Mouse (Mus musculus): ENCODE measurements at regions not wholly inside any gene's neighbourhood (a gene's known extent, or its start where the extent isn't known, plus 50 kb on each side); places are given as distances from the start of the nearest gene placed in this dataset.

GRCm38 (mm10) chr3:50761766-50762165, 318.4 kb upstream of the Slc7a11 start:
- ATAC-seq (ENCODE audit: insufficient number of reproducible peaks, low FRiP score, low TSS enrichment), result no peak

DNA sequence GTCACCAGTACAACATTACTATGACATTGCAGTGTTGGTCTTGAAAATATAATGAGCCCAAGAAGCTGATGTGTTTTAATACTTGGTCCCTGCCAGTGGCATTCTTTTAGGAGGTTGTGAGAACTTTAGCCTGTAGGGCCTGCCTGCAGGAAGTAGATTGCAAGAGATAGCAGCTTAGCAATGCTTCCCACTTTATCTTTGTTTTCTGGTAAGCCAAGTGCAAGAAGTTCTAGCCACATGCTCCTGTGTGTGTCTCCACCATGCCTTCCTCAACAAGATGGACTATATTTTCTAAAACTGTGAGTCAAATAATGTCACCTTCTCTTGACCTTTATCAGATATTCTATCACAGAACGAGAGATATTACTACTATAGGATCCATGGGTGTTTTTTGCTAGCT, 314.7 kb upstream of the Slc7a11 start:
- no peak for ATAC-seq (ENCODE audit: insufficient number of reproducible peaks, low FRiP score, low TSS enrichment)

DNA sequence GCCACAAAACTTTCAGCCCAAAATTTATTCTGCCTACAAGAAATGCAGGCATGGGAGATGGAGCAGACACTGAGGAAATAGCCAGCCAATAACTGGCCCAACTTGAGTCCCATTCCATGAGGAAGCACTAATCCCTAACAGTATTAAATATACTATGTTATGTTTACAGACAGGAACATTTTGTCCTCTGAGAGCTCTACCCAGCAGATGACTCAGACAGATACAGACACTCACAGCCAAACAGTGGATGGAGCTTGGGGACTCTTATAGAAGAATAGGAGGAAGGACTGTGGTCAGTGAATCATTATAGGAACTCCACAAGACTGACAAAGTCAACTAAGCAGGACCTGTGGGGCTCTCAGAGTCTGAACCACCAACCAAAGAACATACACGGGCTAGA, 293.8 kb upstream of the Slc7a11 start:
- no peak for ATAC-seq (ENCODE audit: insufficient number of reproducible peaks, low FRiP score, low TSS enrichment)

GRCm38 (mm10) chr3:50719035-50719434, 275.6 kb upstream of the Slc7a11 start:
- no peak for ATAC-seq (ENCODE audit: insufficient number of reproducible peaks, low FRiP score, low TSS enrichment)

DNA sequence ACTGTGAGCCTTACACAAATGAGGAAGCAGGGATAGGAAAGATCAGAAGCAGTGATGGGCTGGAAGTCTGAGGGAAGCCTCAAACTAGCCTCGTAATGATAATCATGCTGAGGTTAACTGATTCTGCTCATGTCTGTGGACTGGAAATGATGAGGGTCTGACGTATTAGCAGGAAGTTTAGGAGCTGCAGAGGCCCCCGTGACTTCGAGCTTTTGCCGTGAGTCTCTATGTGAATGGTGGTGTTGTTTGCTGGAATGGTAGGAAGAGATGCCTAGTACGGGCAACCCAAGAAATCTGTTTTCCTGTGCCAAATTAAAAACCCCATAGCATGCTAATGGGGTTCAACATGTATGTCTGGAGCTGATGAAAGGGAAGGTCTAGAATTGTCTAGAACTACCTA, 270.0 kb upstream of the Slc7a11 start:
- no peak for ATAC-seq (ENCODE audit: insufficient number of reproducible peaks, low FRiP score, low TSS enrichment)

- ATAC-seq (ENCODE audit: insufficient number of reproducible peaks, low FRiP score, low TSS enrichment), result no peak
Observed at GRCm38 (mm10) chr3:50709415-50709989, 266.1 kb upstream of the Slc7a11 start.

GRCm38 (mm10) chr3:50706707-50707106, 263.3 kb upstream of the Slc7a11 start:
- ATAC-seq (ENCODE audit: insufficient number of reproducible peaks, low FRiP score, low TSS enrichment), result no peak

GRCm38 (mm10) chr3:50694904-50695680, 251.7 kb upstream of the Slc7a11 start:
- ATAC-seq (ENCODE audit: insufficient number of reproducible peaks, low FRiP score, low TSS enrichment), result no peak

- peak; percentile 26; the same call in 1 of the 2 replicates for ATAC-seq (ENCODE audit: insufficient number of reproducible peaks, low FRiP score, low TSS enrichment)
Observed at GRCm38 (mm10) chr3:50694497-50694896, 251.1 kb upstream of the Slc7a11 start.

DNA sequence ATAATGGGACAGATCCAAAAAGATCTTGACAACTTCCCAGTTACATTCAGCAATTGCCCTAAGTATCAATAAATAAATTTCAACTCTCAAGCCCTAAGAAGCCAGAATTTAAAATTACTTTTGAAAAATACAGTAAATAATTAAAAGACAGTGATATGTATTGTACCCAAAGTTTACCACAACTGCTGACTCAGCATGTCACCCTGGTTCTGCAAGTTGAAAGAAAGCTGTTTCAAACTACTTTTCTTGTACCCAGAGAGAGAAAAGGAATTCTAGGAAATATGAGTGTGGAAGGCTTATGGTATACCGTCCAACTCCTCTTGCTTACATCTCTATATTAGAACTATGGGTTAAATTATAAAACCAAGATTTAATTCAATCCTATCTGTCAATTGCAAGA, 248.9 kb upstream of the Slc7a11 start:
- ATAC-seq (ENCODE audit: insufficient number of reproducible peaks, low FRiP score, low TSS enrichment), result no peak

DNA sequence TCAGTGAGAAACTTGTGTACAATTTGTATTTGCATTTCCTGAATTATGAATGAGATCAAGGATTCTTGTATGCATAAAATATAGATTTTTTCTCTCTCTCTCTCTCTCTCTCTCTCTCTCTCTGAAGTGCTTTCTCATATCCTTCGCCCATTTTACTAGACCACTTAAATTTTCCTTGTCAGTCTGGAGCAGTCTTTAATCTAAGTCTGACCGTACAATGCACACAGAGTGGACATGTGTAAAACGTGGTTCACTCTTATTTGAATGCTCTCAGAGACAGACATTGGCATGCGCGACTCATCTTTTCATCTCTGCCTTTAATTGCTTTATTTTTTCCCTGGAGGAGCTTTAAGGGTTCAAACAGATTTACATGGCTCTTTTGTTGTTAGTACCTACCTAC, 247.3 kb upstream of the Slc7a11 start:
- no peak for ATAC-seq (ENCODE audit: insufficient number of reproducible peaks, low FRiP score, low TSS enrichment)

DNA sequence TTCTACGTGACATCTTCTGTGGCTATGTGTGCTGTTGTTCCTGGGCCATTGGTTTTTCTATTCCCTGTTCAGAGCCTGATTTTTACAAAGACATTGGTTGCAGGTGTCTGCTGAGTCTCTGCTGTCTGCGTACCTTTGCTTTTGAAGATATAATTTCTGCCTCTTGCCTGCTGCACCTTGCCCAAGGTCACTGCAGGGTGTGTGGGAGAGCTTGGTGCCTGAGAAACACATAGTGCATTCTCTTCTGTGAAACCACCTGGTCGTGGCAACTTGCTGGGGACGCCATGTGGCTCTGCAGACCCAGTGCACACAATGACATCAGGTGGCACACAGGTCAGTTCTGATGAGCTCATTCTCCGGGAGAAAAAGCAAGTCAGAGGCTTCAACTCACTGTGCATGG, 246.0 kb upstream of the Slc7a11 start:
- no peak for ATAC-seq (ENCODE audit: insufficient number of reproducible peaks, low FRiP score, low TSS enrichment)

GRCm38 (mm10) chr3:50687755-50688154, 244.3 kb upstream of the Slc7a11 start:
- no peak for ATAC-seq (ENCODE audit: insufficient number of reproducible peaks, low FRiP score, low TSS enrichment)

GRCm38 (mm10) chr3:50678611-50678988, 235.2 kb upstream of the Slc7a11 start:
- no peak for ATAC-seq (ENCODE audit: insufficient number of reproducible peaks, low FRiP score, low TSS enrichment)

GRCm38 (mm10) chr3:50677953-50678610, 234.7 kb upstream of the Slc7a11 start:
- 0 out of 2 replicates have a peak, but pooled peaks have one; percentile 56 for ATAC-seq (ENCODE audit: insufficient number of reproducible peaks, low FRiP score, low TSS enrichment)

DNA sequence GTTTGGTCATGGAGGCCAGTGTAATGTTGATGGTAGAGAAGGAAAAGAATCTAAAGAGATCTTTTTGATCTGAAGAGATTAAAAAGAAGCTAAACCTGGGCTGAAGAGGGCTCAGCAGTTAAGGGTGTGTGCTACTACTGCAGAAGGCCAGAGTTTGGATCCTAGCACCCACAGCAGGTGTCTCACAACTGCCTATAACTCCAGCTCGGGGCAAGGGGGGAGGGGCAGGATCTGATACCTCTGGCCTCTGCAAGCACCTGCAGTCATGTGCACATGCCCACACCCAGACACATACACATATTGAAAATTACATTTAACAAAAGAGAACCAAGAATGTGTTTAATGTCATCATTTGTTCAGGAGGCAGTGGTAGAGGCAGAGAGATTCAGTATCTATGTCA, 232.4 kb upstream of the Slc7a11 start:
- no peak for ATAC-seq (ENCODE audit: insufficient number of reproducible peaks, low FRiP score, low TSS enrichment)

DNA sequence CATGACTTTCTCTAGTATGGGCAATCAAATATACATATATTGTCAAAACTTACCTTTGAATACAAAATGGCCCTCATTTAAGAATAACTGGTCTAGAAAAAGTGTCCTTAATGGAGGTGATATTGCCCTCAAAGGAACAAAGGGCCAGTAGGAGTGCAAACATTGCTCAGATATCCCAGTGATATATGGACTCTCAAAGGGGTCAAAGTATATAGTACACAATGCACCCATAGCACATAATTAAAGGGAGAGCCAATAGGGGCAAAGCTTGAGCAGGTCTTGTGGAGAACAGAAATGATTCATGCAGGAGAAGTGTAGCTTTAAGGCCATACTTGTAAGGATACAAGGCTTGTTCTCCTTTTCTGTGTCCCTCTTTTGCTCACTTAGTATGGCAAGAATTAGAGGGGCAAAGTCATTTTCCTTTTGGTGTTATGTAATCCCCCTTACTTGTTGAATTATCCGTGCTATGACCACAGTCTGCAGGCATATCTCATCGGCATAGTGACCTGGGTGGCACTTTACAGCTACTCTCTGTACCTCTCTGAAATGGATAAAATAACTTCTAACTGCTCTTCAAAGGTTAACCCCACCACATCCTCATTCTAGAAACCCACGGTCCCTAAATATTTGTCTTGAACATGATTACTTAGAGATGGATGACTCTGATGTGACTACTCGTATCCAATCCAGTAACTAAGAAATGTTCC, 231.6 kb upstream of the Slc7a11 start:
- ATAC-seq (ENCODE audit: insufficient number of reproducible peaks, low FRiP score, low TSS enrichment), result no peak

DNA sequence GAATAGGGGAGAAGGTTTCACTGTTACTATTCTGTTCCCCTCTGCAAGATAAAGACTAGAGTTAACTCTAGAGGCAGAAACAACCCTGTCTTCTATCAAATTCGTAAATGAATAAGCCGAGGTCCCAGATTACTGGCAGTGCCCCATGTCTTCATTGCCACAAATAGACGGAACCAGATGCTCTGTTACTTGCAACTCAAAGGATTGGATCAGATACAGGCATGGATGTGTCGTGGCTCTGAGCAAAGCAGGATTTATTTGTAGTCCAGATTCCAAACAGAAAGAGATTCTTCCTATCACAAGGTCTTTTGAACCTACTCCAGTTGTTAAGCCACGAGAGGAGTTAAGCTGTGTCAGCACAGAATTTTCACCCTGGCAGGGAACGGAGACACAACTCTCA, 221.9 kb upstream of the Slc7a11 start:
- ATAC-seq (ENCODE audit: insufficient number of reproducible peaks, low FRiP score, low TSS enrichment), result no peak

GRCm38 (mm10) chr3:50660966-50661365, 217.6 kb upstream of the Slc7a11 start:
- no peak for ATAC-seq (ENCODE audit: insufficient number of reproducible peaks, low FRiP score, low TSS enrichment)

- ATAC-seq (ENCODE audit: insufficient number of reproducible peaks, low FRiP score, low TSS enrichment), result no peak
Observed at GRCm38 (mm10) chr3:50660566-50660965, 217.2 kb upstream of the Slc7a11 start.

DNA sequence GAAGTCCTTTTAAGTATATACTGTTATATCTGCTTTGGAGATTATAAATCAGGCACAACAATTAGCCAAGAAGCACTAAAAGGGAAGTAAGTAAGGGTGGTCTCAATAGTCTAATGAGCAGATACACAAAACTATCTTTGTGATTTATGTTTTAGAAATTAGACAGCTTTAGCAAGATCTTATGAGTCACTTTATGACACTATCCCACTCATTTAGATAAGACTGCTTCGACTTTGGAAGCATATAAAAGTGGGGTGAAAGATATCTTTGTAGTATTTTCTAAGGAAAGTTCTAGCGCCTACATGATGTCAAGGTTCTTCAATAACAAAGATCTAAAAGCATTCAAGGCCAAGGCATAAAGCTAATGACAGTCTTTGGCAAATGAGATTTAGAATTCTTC, 214.5 kb upstream of the Slc7a11 start:
- no peak for ATAC-seq (ENCODE audit: insufficient number of reproducible peaks, low FRiP score, low TSS enrichment)
